Mouse (Mus musculus) heart, postnatal 4 days (tissue): ENCODE measurements around the gene Lypla2. TPM values are rescaled to one million over a fixed set of nuclear protein-coding genes. Genes with fewer than 3 reads are reported as not detected.
"Not testable (repeated sequence)": the region's sequence is repeated elsewhere in the genome, so short reads cannot be mapped to it uniquely, and the experiment has no call there.

Experiments used
- DNase-seq: peaks from one replicate; pipeline ENCODE4 v3.0.0; 2021
- total RNA-seq, 2 experiments: library from RNA; stranded (reverse); gene quantifications; 2 replicates each; pipeline ENCODE4 v1.2.3; 2021

The Lypla2 gene
- total RNA-seq, 2 experiments from 2014 or later = 46.3 to 46.9 TPM

- DNase-seq = no peak
Observed at GRCm38 (mm10) chr4:135949475-135949874, 23.0 kb downstream of the Lypla2 start.

- DNase-seq = no peak
Observed at GRCm38 (mm10) chr4:135948142-135948541, 24.3 kb downstream of the Lypla2 start.

- DNase-seq = no peak
Observed at GRCm38 (mm10) chr4:135946659-135947301, 25.6 kb downstream of the Lypla2 start.

GRCm38 (mm10) chr4:135946278-135946658, 26.2 kb downstream of the Lypla2 start, which contains the start of gene Hmgcl:
Gene Hmgcl, plus strand, starts transcription at chr4:135946448.
- DNase-seq = peak; percentile 97

GRCm38 (mm10) chr4:135945706-135946105, 26.7 kb downstream of the Lypla2 start:
- DNase-seq = no peak

- DNase-seq = no peak
Observed at GRCm38 (mm10) chr4:135943389-135943788, 29.0 kb downstream of the Lypla2 start.

GRCm38 (mm10) chr4:135942193-135942592, 30.2 kb downstream of the Lypla2 start:
- DNase-seq = no peak

GRCm38 (mm10) chr4:135941026-135941425, 31.4 kb downstream of the Lypla2 start:
- DNase-seq = not testable (repeated sequence)

GRCm38 (mm10) chr4:135938858-135939257, 33.6 kb downstream of the Lypla2 start:
- no peak for DNase-seq

- peak; percentile 56 for DNase-seq
Observed at GRCm38 (mm10) chr4:135935502-135935901, 36.9 kb downstream of the Lypla2 start.

- DNase-seq = no peak
Observed at GRCm38 (mm10) chr4:135934708-135935500, 37.5 kb downstream of the Lypla2 start.

- DNase-seq = no peak
Observed at GRCm38 (mm10) chr4:135931832-135932231, 40.6 kb downstream of the Lypla2 start.

- no peak for DNase-seq
Observed at GRCm38 (mm10) chr4:135930239-135930638, 42.2 kb downstream of the Lypla2 start.

- no peak for DNase-seq
Observed at GRCm38 (mm10) chr4:135929828-135930227, 42.6 kb downstream of the Lypla2 start.

GRCm38 (mm10) chr4:135929405-135929804, 43.0 kb downstream of the Lypla2 start:
- no peak for DNase-seq

GRCm38 (mm10) chr4:135928376-135928775, 44.0 kb downstream of the Lypla2 start:
- DNase-seq = no peak

- DNase-seq = no peak
Observed at GRCm38 (mm10) chr4:135926861-135927260, 45.6 kb downstream of the Lypla2 start.

- DNase-seq = no peak
Observed at GRCm38 (mm10) chr4:135926195-135926808, 46.1 kb downstream of the Lypla2 start.

- DNase-seq = no peak
Observed at GRCm38 (mm10) chr4:135925341-135925740, 47.1 kb downstream of the Lypla2 start.

- no peak for DNase-seq
Observed at GRCm38 (mm10) chr4:135924418-135924817, 48.0 kb downstream of the Lypla2 start.

- no peak for DNase-seq
Observed at GRCm38 (mm10) chr4:135922190-135922589, 50.2 kb downstream of the Lypla2 start.

- DNase-seq = peak; percentile 45
Observed at GRCm38 (mm10) chr4:135921257-135922120, 50.9 kb downstream of the Lypla2 start.
